Mouse (Mus musculus): ENCODE data around the gene Zfyve28. TPM values are rescaled to one million over a fixed set of nuclear protein-coding genes. Genes with fewer than 3 reads are reported as not detected.

The Zfyve28 gene
- polyA plus RNA-seq, 1 experiment from 2014 or later: 0.42 TPM

DNA sequence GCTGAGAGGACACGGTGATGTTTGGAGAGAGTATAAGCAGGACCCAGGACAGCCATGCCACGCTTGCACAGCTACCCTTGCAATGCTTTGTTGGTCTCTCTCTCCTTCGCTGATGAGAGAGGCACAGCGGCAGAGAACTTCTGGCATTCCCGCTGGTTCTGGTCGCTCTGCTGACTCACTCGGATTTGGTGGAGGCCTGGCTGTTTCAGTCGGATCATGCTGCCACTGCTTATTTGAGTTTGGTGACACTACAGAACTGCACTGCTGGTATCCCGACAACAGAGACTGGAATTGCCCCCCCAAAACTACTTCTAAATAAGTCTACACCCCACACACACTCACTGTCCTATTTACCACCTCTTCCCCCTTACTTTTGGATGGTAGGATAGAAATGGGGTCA lies 9.0 kb downstream of the Zfyve28 start:
- Histone ChIP-seq H3K36me3 (ENCODE audit: control insufficient read depth, insufficient read depth, low read length) (no peaks in the 10 kb centered on the region), H3K9ac (ENCODE audit: low read depth, low read length) (no peak overlapping the region), H3K4me1 (ENCODE audit: control insufficient read depth, insufficient read depth, low read length) (no peaks in the 10 kb centered on the region), H3K27me3 (replicated peaks; ENCODE audit: control insufficient read depth, insufficient read depth, low read length) (no peaks in the 10 kb centered on the region), H3K27ac (ENCODE audit: low read length) (no peak overlapping the region), H3K4me2 (ENCODE audit: low read depth, low read length) (no peak overlapping the region), H3K9me3 (ENCODE audit: control insufficient read depth, low read length) (no peaks in the 10 kb centered on the region), H3K4me3 (ENCODE audit: low read length) (no peak overlapping the region)
- ATAC-seq: no peak
- WGBS: 88% methylated on average over 9 of the region's 9 CpGs

DNA sequence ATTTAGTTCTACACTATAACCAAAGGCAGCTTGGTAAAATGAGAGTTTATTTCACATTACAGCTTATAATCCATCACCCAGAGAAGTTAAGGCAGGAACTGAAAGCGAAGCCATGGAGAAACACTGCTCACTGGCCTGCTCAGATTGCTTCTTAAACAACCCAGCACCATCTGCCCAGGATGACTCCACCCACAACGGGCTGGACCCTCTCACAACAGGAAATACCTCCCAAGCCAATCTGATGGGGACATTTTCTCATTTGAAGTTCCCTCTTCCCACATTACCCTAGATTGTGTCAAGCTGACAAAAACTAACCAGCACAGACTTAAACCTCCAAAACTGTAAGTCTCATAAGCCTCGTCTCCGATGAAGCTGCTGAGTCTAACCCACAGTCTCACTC lies 10.2 kb downstream of the Zfyve28 start:
- H3K9ac ChIP-seq (ENCODE audit: low read depth, low read length): no peak overlapping the region
- H3K36me3 ChIP-seq (ENCODE audit: control insufficient read depth, insufficient read depth, low read length): no peaks in the 10 kb centered on the region
- no peak overlapping the region for H3K4me3 ChIP-seq (ENCODE audit: low read length)
- H3K4me2 ChIP-seq (ENCODE audit: low read depth, low read length): no peak overlapping the region
- no peak for ATAC-seq
- H3K4me1 ChIP-seq (ENCODE audit: control insufficient read depth, insufficient read depth, low read length): no peaks in the 10 kb centered on the region
- H3K9me3 ChIP-seq (ENCODE audit: control insufficient read depth, low read length): no peaks in the 10 kb centered on the region
- 62% methylated on average over 4 of the region's 4 CpGs for WGBS
- no peaks in the 10 kb centered on the region for H3K27me3 ChIP-seq (replicated peaks; ENCODE audit: control insufficient read depth, insufficient read depth, low read length)
- no peak overlapping the region for H3K27ac ChIP-seq (ENCODE audit: low read length)

DNA sequence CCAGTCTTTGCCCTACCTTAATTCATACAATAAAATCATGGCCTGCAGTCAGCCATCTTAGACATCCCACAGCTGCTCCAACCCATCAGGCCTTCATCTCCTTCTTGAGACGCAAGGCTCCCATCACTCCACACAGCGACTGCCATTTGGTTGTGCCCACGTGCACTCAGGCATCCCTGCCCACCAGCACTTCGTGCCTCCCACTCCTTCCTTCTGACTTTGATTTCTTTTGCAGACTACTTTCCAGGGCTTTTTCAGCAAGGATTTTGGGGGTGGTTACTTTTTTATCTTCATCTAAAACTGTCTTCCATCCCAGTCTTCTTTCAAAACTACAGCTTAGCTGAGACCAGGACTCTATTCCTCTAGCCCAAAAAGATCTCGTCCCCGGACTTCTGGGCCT lies 11.5 kb downstream of the Zfyve28 start:
- H3K36me3 ChIP-seq (ENCODE audit: control insufficient read depth, insufficient read depth, low read length): no peaks in the 10 kb centered on the region
- ATAC-seq: no peak
- no peaks in the 10 kb centered on the region for H3K9me3 ChIP-seq (ENCODE audit: control insufficient read depth, low read length)
- H3K4me2 ChIP-seq (ENCODE audit: low read depth, low read length): no peak overlapping the region
- H3K4me1 ChIP-seq (ENCODE audit: control insufficient read depth, insufficient read depth, low read length): no peaks in the 10 kb centered on the region
- H3K9ac ChIP-seq (ENCODE audit: low read depth, low read length): no peak overlapping the region
- H3K27ac ChIP-seq (ENCODE audit: low read length): no peak overlapping the region
- WGBS: 64% methylated on average over 6 of the region's 6 CpGs
- H3K4me3 ChIP-seq (ENCODE audit: low read length): no peak overlapping the region
- H3K27me3 ChIP-seq (replicated peaks; ENCODE audit: control insufficient read depth, insufficient read depth, low read length): no peaks in the 10 kb centered on the region

DNA sequence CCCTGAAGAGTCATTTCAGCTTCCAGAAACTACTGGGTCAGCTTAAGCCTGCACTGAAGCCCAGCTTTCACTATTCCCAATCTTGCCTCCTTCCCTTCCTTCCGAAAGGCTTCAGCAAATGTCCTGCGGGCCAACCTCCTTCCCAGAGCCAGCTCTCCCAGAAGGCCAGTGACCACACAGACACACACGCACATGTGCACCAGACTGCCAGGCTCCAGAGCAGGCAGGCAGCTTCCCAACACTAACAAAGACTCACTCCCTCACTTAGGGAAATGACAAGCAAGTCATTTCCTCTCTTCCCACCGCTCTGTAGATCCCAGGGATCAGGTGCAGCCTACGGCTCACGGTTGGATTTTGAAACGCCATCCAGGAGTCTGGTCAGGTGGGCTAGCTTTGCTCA lies 12.1 kb downstream of the Zfyve28 start:
- Histone ChIP-seq H3K9ac (ENCODE audit: low read depth, low read length) (no peak overlapping the region), H3K9me3 (ENCODE audit: control insufficient read depth, low read length) (no peaks in the 10 kb centered on the region), H3K4me1 (ENCODE audit: control insufficient read depth, insufficient read depth, low read length) (no peaks in the 10 kb centered on the region), H3K27ac (ENCODE audit: low read length) (no peak overlapping the region), H3K4me2 (ENCODE audit: low read depth, low read length) (no peak overlapping the region), H3K36me3 (ENCODE audit: control insufficient read depth, insufficient read depth, low read length) (no peaks in the 10 kb centered on the region), H3K4me3 (ENCODE audit: low read length) (no peak overlapping the region), H3K27me3 (replicated peaks; ENCODE audit: control insufficient read depth, insufficient read depth, low read length) (no peaks in the 10 kb centered on the region)
- 70% methylated on average over 7 of the region's 7 CpGs for WGBS
- no peak for ATAC-seq

DNA sequence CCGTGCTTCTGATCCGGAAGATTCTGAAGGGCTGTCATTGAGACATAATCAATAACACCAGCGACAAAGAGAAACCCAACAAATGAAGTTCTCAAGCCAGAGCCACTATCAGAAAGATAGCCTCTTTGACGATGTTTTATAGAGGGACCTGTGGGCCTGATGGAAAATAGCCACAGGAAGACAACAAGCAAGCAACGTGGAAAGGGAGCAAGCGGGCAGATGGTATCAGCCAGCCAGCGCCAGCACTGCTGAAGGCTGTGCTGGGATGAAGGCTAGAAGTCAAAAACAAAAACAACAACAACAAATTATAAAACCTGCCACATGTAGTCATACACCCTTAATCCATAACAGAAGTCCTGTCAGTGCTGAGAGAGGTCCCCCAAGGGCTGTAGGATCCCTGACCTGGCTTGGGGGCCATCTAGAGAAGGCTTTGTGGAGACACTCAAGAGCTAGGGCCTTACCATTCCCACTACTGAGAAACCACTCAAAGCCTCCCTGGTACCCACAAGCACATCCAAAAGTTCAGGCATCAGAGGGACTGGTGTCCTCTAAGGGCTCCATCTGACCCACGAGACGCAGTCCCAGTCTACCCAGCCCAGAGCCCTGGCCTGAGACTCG lies 13.5 kb downstream of the Zfyve28 start:
- no peak overlapping the region for H3K4me3 ChIP-seq (ENCODE audit: low read length)
- WGBS: 85% methylated on average over 10 of the region's 10 CpGs
- no peak overlapping the region for H3K4me2 ChIP-seq (ENCODE audit: low read depth, low read length)
- no peaks in the 10 kb centered on the region for H3K4me1 ChIP-seq (ENCODE audit: control insufficient read depth, insufficient read depth, low read length)
- H3K27me3 ChIP-seq (replicated peaks; ENCODE audit: control insufficient read depth, insufficient read depth, low read length): no peaks in the 10 kb centered on the region
- no peak for ATAC-seq
- no peaks in the 10 kb centered on the region for H3K9me3 ChIP-seq (ENCODE audit: control insufficient read depth, low read length)
- H3K9ac ChIP-seq (ENCODE audit: low read depth, low read length): no peak overlapping the region
- H3K27ac ChIP-seq (ENCODE audit: low read length): no peak overlapping the region
- H3K36me3 ChIP-seq (ENCODE audit: control insufficient read depth, insufficient read depth, low read length): no peaks in the 10 kb centered on the region

DNA sequence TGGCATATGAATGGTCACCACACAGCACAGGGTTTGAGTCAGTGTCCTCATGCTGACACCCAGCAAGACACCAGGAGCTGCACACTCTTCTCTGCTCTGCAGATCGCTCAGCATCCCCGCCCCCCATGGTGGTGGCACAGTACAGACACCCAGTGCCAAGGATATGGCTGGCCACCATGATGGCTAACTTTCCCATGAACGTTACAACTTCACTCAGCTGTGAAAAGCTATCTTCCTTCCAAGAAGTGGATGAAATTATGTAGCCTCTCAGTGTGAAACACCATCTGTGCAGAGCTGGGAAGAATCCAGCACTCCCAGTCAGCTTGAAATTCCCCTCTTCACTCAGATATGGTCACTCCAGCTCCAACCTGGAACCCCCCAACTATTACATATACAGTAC lies 14.0 kb downstream of the Zfyve28 start:
- Histone ChIP-seq H3K9ac (ENCODE audit: low read depth, low read length) (no peak overlapping the region), H3K27ac (ENCODE audit: low read length) (no peak overlapping the region), H3K36me3 (ENCODE audit: control insufficient read depth, insufficient read depth, low read length) (no peaks in the 10 kb centered on the region), H3K4me1 (ENCODE audit: control insufficient read depth, insufficient read depth, low read length) (no peaks in the 10 kb centered on the region), H3K4me3 (ENCODE audit: low read length) (no peak overlapping the region), H3K9me3 (ENCODE audit: control insufficient read depth, low read length) (no peaks in the 10 kb centered on the region), H3K27me3 (replicated peaks; ENCODE audit: control insufficient read depth, insufficient read depth, low read length) (no peaks in the 10 kb centered on the region), H3K4me2 (ENCODE audit: low read depth, low read length) (no peak overlapping the region)
- 86% methylated on average over 3 of the region's 3 CpGs for WGBS
- no peak for ATAC-seq

DNA sequence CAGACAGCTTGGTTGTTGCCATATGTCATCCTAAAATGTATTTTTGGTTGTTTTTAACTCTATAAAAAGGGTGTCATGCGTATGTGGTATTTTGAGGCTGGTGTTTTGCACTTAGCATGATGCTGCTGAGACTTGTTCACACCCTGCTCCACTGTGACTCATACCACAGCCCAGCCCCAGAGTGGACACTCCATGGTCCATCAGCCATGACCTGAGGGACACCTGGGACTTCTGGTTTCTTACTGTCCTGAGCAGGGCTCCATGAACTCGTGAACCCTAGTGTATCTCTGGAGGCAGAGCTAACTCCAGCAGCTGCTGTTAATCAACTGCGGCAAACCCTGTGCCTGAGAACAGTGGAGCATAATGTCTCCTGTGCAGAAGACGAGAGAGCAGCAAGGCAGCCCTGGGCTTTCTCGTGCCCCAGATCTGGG lies 15.0 kb downstream of the Zfyve28 start:
- no peaks in the 10 kb centered on the region for H3K27me3 ChIP-seq (replicated peaks; ENCODE audit: control insufficient read depth, insufficient read depth, low read length)
- no peaks in the 10 kb centered on the region for H3K9me3 ChIP-seq (ENCODE audit: control insufficient read depth, low read length)
- H3K9ac ChIP-seq (ENCODE audit: low read depth, low read length): no peak overlapping the region
- no peaks in the 10 kb centered on the region for H3K36me3 ChIP-seq (ENCODE audit: control insufficient read depth, insufficient read depth, low read length)
- no peak overlapping the region for H3K27ac ChIP-seq (ENCODE audit: low read length)
- no peak overlapping the region for H3K4me2 ChIP-seq (ENCODE audit: low read depth, low read length)
- no peaks in the 10 kb centered on the region for H3K4me1 ChIP-seq (ENCODE audit: control insufficient read depth, insufficient read depth, low read length)
- 70% methylated on average over 5 of the region's 5 CpGs for WGBS
- no peak for ATAC-seq
- no peak overlapping the region for H3K4me3 ChIP-seq (ENCODE audit: low read length)

DNA sequence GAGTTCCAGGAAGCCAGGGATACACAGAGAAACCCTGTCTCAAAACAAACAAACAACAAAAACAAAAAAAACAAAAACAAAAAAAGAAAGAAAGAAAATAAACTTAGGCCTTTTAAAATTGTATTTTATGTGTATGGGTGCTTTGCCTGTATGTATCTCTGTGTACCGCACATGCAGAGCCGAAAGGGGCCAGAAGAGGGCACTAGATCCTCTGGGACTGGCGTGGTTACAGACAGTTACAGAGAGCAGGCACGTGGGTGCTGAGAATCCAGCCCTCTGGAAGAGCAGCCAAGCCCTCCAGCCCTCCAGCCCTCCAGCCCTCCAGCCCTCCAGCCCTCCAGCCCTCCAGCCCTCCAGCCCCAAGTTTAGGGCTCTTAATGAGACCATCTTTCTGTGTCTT lies 16.5 kb downstream of the Zfyve28 start:
- Histone ChIP-seq H3K27me3 (replicated peaks; ENCODE audit: control insufficient read depth, insufficient read depth, low read length) (no peaks in the 10 kb centered on the region), H3K4me2 (ENCODE audit: low read depth, low read length) (no peak overlapping the region), H3K4me1 (ENCODE audit: control insufficient read depth, insufficient read depth, low read length) (no peaks in the 10 kb centered on the region), H3K36me3 (ENCODE audit: control insufficient read depth, insufficient read depth, low read length) (no peaks in the 10 kb centered on the region), H3K27ac (ENCODE audit: low read length) (no peak overlapping the region), H3K9me3 (ENCODE audit: control insufficient read depth, low read length) (no peaks in the 10 kb centered on the region), H3K9ac (ENCODE audit: low read depth, low read length) (no peak overlapping the region), H3K4me3 (ENCODE audit: low read length) (no peak overlapping the region)
- ATAC-seq: no peak
- 29% methylated on average over 4 of the region's 4 CpGs for WGBS

DNA sequence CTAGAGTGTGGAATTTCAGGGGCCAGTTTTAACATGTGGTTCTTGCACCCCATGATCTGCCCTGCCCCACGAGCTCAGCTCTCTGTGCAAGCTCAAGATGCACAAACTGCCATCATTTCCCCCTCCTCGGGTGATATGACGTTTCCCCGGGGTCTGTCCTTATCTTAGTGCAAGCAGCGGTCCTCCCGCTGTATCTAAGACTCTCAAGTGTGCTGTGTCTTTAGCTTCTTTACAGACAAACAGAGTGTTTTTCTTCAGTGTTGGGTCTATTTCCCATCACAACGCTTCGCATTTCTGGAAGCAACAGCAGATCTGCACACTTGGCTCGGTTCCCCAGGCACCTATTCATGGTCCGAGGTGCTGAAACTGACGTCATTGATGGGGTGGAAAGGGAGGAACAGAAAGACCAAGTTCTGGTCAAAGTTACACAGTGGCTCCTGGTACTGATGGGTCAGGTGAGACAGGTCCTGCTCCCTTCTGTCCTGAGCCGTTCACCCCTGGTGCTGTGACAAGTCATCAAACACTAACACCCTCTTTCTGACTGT lies 18.3 kb downstream of the Zfyve28 start:
- H3K27ac ChIP-seq (ENCODE audit: low read length): no peak overlapping the region
- no peaks in the 10 kb centered on the region for H3K9me3 ChIP-seq (ENCODE audit: control insufficient read depth, low read length)

More for the DNA sequence above, 18.3 kb downstream of the Zfyve28 start:
- Histone ChIP-seq H3K27me3 (replicated peaks; ENCODE audit: control insufficient read depth, insufficient read depth, low read length) (no peaks in the 10 kb centered on the region), H3K4me3 (ENCODE audit: low read length) (no peak overlapping the region), H3K4me2 (ENCODE audit: low read depth, low read length) (no peak overlapping the region), H3K36me3 (ENCODE audit: control insufficient read depth, insufficient read depth, low read length) (no peaks in the 10 kb centered on the region), H3K4me1 (ENCODE audit: control insufficient read depth, insufficient read depth, low read length) (no peaks in the 10 kb centered on the region), H3K9ac (ENCODE audit: low read depth, low read length) (no peak overlapping the region)
- no peak for ATAC-seq
- WGBS: 60% methylated on average over 12 of the region's 12 CpGs

Measured in intestine, embryonic 16.5 days (tissue).